Mouse (Mus musculus): ENCODE results near the gene Mfsd6l. TPM values are rescaled to one million over a fixed set of nuclear protein-coding genes. Genes with fewer than 3 reads are reported as not detected.

Gene Mfsd6l
- polyA plus RNA-seq, 1 experiment, result 4.3 TPM

- Histone ChIP-seq H3K4me3 (replicated peaks; ENCODE audit: extremely low read depth, low read depth, low read length) (no peak overlapping the region), H3K4me1 (ENCODE audit: control insufficient read depth, insufficient read depth, low read length) (no peaks in the 10 kb centered on the region)
- TF ChIP-seq CTCF (IDR thresholded peaks at IDR 0.05; ENCODE audit: insufficient read depth, low read length), result peak; percentile 68
- TF ChIP-seq POLR2A (IDR thresholded peaks at IDR 0.05; ENCODE audit: borderline replicate concordance, extremely low read depth, low read depth, low read length), result no peak
- DNase-seq, result peak; percentile 57
- 19% methylated on average over 17 of the region's 17 CpGs for WGBS
These were observed 10.6 kb downstream of the Mfsd6l start for GRCm38 (mm10) chr11:68566447-68567059.

- Histone ChIP-seq H3K4me1 (ENCODE audit: control insufficient read depth, insufficient read depth, low read length) (no peaks in the 10 kb centered on the region), H3K4me3 (replicated peaks; ENCODE audit: extremely low read depth, low read depth, low read length) (no peak overlapping the region)
- DNase-seq, result no peak
- TF ChIP-seq CTCF (IDR thresholded peaks at IDR 0.05; ENCODE audit: insufficient read depth, low read length) (no peak), POLR2A (IDR thresholded peaks at IDR 0.05; ENCODE audit: borderline replicate concordance, extremely low read depth, low read depth, low read length) (no peak)
- WGBS, result 65% methylated on average over 5 of the region's 5 CpGs
These were observed 14.9 kb downstream of the Mfsd6l start for GRCm38 (mm10) chr11:68570861-68571260.

- H3K4me3 ChIP-seq (replicated peaks; ENCODE audit: extremely low read depth, low read depth, low read length), result no peak overlapping the region
- H3K4me1 ChIP-seq (ENCODE audit: control insufficient read depth, insufficient read depth, low read length), result no peaks in the 10 kb centered on the region
- no peak for DNase-seq
- TF ChIP-seq CTCF (IDR thresholded peaks at IDR 0.05; ENCODE audit: insufficient read depth, low read length) (no peak), POLR2A (IDR thresholded peaks at IDR 0.05; ENCODE audit: borderline replicate concordance, extremely low read depth, low read depth, low read length) (no peak)
- WGBS, result 67% methylated on average over 1 of the region's 1 CpGs
These were observed 21.1 kb downstream of the Mfsd6l start for GRCm38 (mm10) chr11:68577076-68577475.

- no peak for DNase-seq
- H3K4me3 ChIP-seq (replicated peaks; ENCODE audit: extremely low read depth, low read depth, low read length), result no peak overlapping the region
- TF ChIP-seq POLR2A (IDR thresholded peaks at IDR 0.05; ENCODE audit: borderline replicate concordance, extremely low read depth, low read depth, low read length) (no peak), CTCF (IDR thresholded peaks at IDR 0.05; ENCODE audit: insufficient read depth, low read length) (no peak)
- H3K4me1 ChIP-seq (ENCODE audit: control insufficient read depth, insufficient read depth, low read length), result no peaks in the 10 kb centered on the region
- WGBS, result 32% methylated on average over 9 of the region's 9 CpGs
These were observed 23.5 kb downstream of the Mfsd6l start for GRCm38 (mm10) chr11:68579462-68579881.

GRCm38 (mm10) chr11:68580566-68580965 is 24.6 kb downstream of the Mfsd6l start:
- no peak for DNase-seq
- TF ChIP-seq CTCF (IDR thresholded peaks at IDR 0.05; ENCODE audit: insufficient read depth, low read length), result no peak
- TF ChIP-seq POLR2A (IDR thresholded peaks at IDR 0.05; ENCODE audit: borderline replicate concordance, extremely low read depth, low read depth, low read length), result no peak
- no peak overlapping the region for H3K4me3 ChIP-seq (replicated peaks; ENCODE audit: extremely low read depth, low read depth, low read length)
- H3K4me1 ChIP-seq (ENCODE audit: control insufficient read depth, insufficient read depth, low read length), result no peaks in the 10 kb centered on the region
- 83% methylated on average over 6 of the region's 6 CpGs for WGBS

- DNase-seq, result no peak
- WGBS, result 84% methylated on average over 13 of the region's 13 CpGs
- TF ChIP-seq CTCF (IDR thresholded peaks at IDR 0.05; ENCODE audit: insufficient read depth, low read length) (no peak), POLR2A (IDR thresholded peaks at IDR 0.05; ENCODE audit: borderline replicate concordance, extremely low read depth, low read depth, low read length) (no peak)
- Histone ChIP-seq H3K4me1 (ENCODE audit: control insufficient read depth, insufficient read depth, low read length) (no peaks in the 10 kb centered on the region), H3K4me3 (replicated peaks; ENCODE audit: extremely low read depth, low read depth, low read length) (no peak overlapping the region)
These were observed 27.2 kb downstream of the Mfsd6l start for GRCm38 (mm10) chr11:68583225-68583624.

- no peaks in the 10 kb centered on the region for H3K4me1 ChIP-seq (ENCODE audit: control insufficient read depth, insufficient read depth, low read length)
- TF ChIP-seq CTCF (IDR thresholded peaks at IDR 0.05; ENCODE audit: insufficient read depth, low read length) (no peak), POLR2A (IDR thresholded peaks at IDR 0.05; ENCODE audit: borderline replicate concordance, extremely low read depth, low read depth, low read length) (no peak)
- WGBS, result 70% methylated on average over 8 of the region's 8 CpGs
- no peak overlapping the region for H3K4me3 ChIP-seq (replicated peaks; ENCODE audit: extremely low read depth, low read depth, low read length)
- no peak for DNase-seq
These were observed 28.0 kb downstream of the Mfsd6l start for GRCm38 (mm10) chr11:68583906-68584480.

GRCm38 (mm10) chr11:68585890-68586289 is 29.9 kb downstream of the Mfsd6l start:
- H3K4me3 ChIP-seq (replicated peaks; ENCODE audit: extremely low read depth, low read depth, low read length), result no peak overlapping the region
- DNase-seq, result no peak
- no peaks in the 10 kb centered on the region for H3K4me1 ChIP-seq (ENCODE audit: control insufficient read depth, insufficient read depth, low read length)
- no peak for TF ChIP-seq POLR2A (IDR thresholded peaks at IDR 0.05; ENCODE audit: borderline replicate concordance, extremely low read depth, low read depth, low read length)
- no peak for TF ChIP-seq CTCF (IDR thresholded peaks at IDR 0.05; ENCODE audit: insufficient read depth, low read length)
- 23% methylated on average over 3 of the region's 3 CpGs for WGBS

- Histone ChIP-seq H3K4me3 (replicated peaks; ENCODE audit: extremely low read depth, low read depth, low read length) (no peak within 1 kb of the TSS), H3K4me1 (ENCODE audit: control insufficient read depth, insufficient read depth, low read length) (no peaks in the 10 kb centered on the region)
- 69% methylated on average over 5 of the region's 5 CpGs for WGBS
- no peak for DNase-seq
- TF ChIP-seq POLR2A (IDR thresholded peaks at IDR 0.05; ENCODE audit: borderline replicate concordance, extremely low read depth, low read depth, low read length) (no peak), CTCF (IDR thresholded peaks at IDR 0.05; ENCODE audit: insufficient read depth, low read length) (no peak)
These were observed 30.7 kb downstream of the Mfsd6l start, which contains the start of gene Ccdc42 for GRCm38 (mm10) chr11:68586721-68587120. Ccdc42 (plus strand) TSS chr11:68587021.

Measured in lung, adult 2 months (tissue).